Mouse (Mus musculus): ENCODE results near the gene 9330182L06Rik.

The 9330182L06Rik gene

GRCm38 (mm10) chr5:9361982-9362661 lies 96.2 kb downstream of the 9330182L06Rik start:
- DNase-seq (ENCODE audit: low spot score): no peak

- DNase-seq (ENCODE audit: low spot score): no peak
Measured at GRCm38 (mm10) chr5:9364937-9365336, 99.0 kb downstream of the 9330182L06Rik start.

- no peak for DNase-seq (ENCODE audit: low spot score)
Measured at GRCm38 (mm10) chr5:9367920-9368692, 102.2 kb downstream of the 9330182L06Rik start.

- DNase-seq (ENCODE audit: low spot score): peak; percentile 27
Measured at GRCm38 (mm10) chr5:9371127-9371526, 105.2 kb downstream of the 9330182L06Rik start.

DNA sequence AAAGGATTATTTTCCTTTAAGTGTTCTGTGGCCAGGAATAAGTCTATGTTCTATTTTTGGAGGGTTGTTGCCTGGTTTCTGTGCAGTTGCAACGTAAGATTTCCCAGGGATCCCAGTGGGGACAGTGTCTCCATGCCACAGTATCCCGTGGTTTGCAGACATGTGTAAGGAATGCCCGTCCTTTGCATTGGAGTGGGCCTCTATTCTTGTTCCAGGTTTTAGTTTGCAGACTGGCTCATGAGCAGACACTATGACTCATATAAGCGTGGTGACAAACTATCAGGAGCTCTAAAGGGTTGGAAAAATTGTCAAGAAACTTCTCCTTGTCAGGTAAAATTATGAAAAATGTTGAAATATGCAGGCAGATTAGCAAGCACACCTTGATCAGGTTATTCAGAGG lies 107.4 kb downstream of the 9330182L06Rik start:
- DNase-seq (ENCODE audit: low spot score): no peak

DNA sequence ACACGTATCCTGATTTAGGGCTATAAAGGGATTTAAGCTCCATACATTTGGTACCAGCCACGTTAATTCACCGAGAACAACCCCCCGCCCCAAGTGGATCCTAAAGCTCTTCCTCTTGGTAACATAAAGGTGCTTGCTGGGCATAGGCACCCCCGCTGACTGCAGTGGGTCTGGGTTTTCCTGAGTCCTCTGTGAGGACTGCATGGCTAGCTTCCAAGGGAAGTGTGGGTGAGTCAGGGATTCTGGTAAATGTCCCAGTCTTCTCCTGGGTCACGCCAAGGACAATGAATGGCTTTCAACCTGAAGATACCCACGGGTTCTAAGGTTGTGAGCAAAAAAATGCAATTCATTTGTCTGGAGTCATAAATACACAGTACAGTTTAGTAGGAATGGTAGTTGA lies 124.0 kb downstream of the 9330182L06Rik start:
- no peak for DNase-seq (ENCODE audit: low spot score)

- DNase-seq (ENCODE audit: low spot score): no peak
Measured at GRCm38 (mm10) chr5:9391858-9392393, 126.0 kb downstream of the 9330182L06Rik start.

GRCm38 (mm10) chr5:9417098-9417497 lies 151.2 kb downstream of the 9330182L06Rik start:
- DNase-seq (ENCODE audit: low spot score): no peak

GRCm38 (mm10) chr5:9417802-9418201 lies 151.9 kb downstream of the 9330182L06Rik start:
- DNase-seq (ENCODE audit: low spot score): no peak

- DNase-seq (ENCODE audit: low spot score): no peak
Measured at GRCm38 (mm10) chr5:9419964-9420363, 154.0 kb downstream of the 9330182L06Rik start.

GRCm38 (mm10) chr5:9424464-9424863 lies 158.5 kb downstream of the 9330182L06Rik start:
- DNase-seq (ENCODE audit: low spot score): no peak

DNA sequence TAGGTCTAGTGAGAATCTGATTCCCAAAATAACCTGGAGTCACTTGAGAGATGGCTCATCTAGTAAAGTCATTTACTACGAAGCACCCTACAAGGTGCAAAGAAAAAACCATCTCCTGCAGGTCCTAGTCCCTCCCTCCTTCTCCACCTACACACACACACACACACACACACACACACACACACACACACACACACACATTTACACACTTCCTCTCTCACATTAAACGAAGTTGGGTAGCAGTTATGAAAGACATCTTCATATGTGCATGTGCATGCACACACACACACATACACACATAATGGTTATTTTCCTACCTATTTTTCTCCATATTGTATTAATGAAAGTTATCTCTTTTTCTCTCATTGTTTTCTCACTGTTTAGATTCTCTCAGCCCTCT lies 161.2 kb downstream of the 9330182L06Rik start:
- DNase-seq (ENCODE audit: low spot score): no peak

DNA sequence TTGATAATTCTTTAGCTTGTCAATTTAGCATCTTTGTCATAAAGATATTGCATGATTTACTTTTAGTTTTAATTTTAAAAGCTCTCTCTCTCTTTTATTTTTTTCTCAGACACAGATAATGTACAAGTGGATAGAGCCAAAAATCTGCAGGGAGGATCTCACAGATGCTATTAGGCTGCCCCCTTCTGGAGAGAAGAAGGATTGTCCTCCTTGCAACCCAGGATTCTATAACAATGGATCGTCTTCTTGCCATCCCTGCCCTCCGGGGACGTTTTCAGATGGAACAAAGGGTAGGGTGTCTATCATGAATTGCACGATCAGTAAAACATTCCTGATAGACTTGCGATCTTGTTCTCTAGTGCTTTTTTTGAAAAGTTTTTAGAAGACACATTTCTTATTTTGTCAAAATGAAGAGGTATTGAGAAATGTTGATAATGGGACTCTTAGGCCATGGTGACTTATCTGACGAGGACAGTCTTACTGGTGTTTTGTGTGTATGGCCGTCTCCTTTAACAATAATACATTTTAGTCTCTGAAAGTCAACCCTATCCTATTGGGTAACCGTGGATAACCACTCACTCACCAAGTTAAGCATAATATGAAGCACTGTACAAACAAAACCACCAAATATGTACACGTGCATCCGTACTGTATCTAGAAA lies 161.8 kb downstream of the 9330182L06Rik start:
- DNase-seq (ENCODE audit: low spot score): peak; percentile 52

GRCm38 (mm10) chr5:9428728-9429127 lies 162.8 kb downstream of the 9330182L06Rik start:
- no peak for DNase-seq (ENCODE audit: low spot score)

DNA sequence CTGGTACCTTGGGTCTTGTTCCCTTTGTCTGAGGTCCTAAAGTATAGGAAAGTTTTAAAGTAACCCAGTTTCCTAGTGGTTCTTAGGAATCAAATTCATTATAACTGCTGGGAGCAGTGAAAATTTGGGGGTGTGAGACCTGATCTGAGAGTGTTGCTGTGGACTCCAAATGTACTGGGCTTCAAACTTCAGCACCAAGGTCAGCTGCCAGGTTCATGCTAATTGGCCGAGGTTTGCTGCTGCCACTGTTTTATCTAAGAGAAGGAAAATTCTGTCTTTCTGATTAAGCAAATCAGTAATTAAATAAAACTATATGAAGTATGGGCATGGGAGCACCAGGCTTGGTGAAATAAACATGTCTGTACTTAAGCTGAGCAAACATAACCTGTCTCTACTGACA lies 180.2 kb downstream of the 9330182L06Rik start:
- no peak for DNase-seq (ENCODE audit: low spot score)

- DNase-seq (ENCODE audit: low spot score): no peak
Measured at GRCm38 (mm10) chr5:9448931-9449330, 183.0 kb downstream of the 9330182L06Rik start.

GRCm38 (mm10) chr5:9449570-9449969 lies 183.7 kb downstream of the 9330182L06Rik start:
- DNase-seq (ENCODE audit: low spot score): no peak

GRCm38 (mm10) chr5:9453298-9453697 lies 187.4 kb downstream of the 9330182L06Rik start:
- no peak for DNase-seq (ENCODE audit: low spot score)

- DNase-seq (ENCODE audit: low spot score): no peak
Measured at GRCm38 (mm10) chr5:9477587-9477986, 211.7 kb downstream of the 9330182L06Rik start.

DNA sequence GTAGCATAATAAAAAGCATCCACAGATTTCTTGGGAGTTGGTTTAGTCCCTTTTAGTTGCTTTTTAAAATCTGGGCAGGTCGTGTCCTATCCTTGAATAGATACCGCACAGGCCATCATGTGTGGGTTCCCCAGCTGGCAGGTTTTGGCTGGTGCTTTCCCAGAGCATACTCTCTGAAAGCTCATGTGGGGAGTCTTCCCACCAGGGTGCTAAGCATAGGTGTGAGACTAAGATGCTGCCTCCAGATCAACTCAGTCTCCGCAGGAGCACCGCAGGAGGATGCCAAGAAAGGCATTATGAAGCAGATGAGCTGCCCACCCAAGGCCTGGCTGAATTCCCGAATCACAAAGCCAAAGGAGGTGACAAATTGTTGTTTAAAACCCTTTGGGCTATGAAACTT lies 229.5 kb downstream of the 9330182L06Rik start:
- no peak for DNase-seq (ENCODE audit: low spot score)

DNA sequence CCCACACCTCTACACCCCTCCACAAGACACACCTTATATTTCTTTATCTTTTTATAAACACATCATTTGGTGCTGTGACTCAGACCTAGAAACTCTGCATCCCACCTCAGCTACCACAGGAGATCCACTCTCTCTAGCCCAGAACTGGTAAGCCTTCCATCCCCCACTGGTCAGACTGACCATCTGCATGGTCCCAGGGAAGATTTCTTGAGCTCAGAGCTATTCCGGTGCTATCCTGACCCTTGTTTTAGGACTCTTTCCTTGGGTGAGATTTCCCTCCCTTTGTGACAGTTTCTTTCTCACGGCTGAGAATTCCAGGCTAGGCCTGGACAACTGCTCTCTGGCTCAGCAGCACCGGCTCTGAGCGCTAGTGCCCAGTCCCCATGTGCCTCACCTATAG lies 231.3 kb downstream of the 9330182L06Rik start:
- no peak for DNase-seq (ENCODE audit: low spot score)

DNA sequence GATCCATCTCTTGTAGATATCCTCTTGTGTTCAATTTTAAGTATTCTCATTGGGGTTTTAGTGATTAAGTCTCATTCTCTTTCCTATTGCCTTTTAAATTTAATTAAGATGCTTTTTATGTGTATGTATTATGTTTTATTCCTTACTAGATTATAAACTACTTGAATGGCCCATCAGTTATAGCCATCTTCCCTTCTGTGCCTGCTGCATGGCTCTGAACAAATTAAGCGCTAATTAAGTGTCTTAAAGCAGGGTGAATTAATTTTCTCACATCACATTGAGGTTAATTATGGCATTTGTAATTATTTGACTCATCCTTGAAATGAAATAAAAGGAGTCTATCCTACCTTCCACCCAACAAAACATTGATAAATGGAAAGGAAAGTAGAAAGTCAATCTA lies 245.1 kb downstream of the 9330182L06Rik start:
- DNase-seq (ENCODE audit: low spot score): no peak

DNA sequence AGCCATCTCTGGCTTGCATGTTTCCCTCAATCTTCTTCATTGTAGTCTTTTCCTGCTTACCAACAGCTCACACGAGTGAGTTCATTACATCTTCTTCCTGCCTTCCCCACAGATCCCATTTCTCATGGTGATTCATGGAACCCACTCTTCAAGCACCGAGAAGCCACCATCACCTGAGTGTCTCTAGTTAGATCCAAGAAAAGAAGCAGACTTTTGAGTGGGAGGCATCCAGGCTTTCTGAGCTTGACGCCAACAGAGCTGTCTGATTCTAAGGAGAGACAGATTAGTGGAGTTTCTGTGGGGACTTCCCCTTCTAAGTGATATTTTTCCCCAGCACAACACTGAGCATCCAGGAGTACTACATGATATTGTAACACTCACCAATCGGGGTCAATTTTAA lies 259.6 kb downstream of the 9330182L06Rik start:
- no peak for DNase-seq (ENCODE audit: low spot score)
